Mouse (Mus musculus): Measurements from ENCODE around the gene Zfp418. TPM values are rescaled to one million over a fixed set of nuclear protein-coding genes. Genes with fewer than 3 reads are reported as not detected.

Gene Zfp418
- 1.4 TPM for polyA plus RNA-seq (2014; fragmentation: Illumina TruSeq; extraction: RNeasy Lipid Tissue Mini Kit (QIAGEN cat#74804); ENCODE audit: insufficient read depth, low read depth, low replicate concordance)

DNA sequence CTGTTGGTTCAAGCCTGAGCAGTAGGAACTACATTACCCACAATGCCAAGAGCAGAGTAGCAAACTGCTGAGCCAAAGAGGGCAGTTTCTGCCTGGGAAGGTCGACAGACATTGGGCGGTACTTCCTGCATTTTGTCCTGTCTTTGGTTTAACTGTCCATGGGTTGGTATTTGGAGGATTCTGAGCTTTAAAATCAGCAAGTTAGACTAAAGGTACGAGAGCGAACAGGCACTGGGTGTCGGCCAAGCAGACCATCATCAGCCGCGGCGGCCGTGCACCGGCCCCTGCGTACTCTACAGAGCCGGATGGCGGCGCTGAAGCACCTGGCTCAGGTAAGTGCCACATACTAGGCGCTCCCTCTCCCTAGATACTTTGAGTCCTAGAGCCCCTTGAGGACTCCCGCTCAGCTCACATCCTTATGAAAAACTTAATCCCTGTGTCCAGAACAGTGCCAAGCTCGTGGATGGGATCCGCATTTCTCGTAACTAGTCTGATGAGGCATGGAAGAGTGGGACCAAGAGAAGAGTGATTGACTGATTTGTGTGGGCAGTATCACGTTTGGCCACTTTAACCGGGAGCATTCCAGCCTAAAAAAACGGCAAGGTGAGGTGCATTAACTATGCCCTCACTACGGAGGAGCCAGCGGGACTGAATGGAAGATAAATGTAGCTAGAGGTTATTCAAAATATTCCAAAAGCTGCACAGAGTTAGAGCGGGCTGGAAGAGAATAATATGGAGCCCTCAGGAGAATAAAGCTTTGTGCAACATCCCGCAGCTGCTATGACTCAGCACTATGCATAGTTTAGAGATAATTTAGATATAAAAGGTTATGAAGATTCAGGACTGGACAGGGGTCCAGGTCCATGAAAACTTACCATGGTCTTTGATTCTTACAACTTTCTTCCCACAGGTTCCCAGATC lies at the start of gene Zfp418:
Gene Zfp418 (plus strand): TSS at position 104 of the 921 bp plus-strand sequence.

DNA sequence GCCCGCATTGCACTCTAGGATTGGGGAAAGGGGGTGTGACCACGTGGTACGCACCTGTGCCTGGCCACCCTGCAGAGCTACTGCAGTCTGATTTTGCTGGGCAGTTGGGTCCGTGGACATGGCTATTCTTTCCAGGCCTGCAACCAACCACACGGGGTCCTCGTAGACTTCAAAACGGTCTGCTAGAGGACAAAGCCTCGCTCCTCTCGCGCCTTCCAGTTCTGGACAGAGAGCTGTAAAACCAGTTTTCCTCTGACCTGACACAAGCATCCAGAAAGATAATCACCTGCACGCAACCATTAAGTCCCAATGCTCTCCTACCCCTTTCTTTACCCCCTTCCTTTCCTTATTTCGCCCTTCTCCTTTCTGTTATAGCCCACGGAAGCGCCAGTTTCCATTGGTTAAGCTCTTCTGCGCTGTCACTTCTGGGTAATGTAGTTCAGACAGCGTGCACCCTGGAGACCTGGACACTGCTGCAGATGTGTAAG lies 34.7 kb upstream of the Zfp418 start, which contains the start of gene Zfp773:
Gene Zfp773 (minus strand): TSS at position 377 of the 488 bp plus-strand sequence.

DNA sequence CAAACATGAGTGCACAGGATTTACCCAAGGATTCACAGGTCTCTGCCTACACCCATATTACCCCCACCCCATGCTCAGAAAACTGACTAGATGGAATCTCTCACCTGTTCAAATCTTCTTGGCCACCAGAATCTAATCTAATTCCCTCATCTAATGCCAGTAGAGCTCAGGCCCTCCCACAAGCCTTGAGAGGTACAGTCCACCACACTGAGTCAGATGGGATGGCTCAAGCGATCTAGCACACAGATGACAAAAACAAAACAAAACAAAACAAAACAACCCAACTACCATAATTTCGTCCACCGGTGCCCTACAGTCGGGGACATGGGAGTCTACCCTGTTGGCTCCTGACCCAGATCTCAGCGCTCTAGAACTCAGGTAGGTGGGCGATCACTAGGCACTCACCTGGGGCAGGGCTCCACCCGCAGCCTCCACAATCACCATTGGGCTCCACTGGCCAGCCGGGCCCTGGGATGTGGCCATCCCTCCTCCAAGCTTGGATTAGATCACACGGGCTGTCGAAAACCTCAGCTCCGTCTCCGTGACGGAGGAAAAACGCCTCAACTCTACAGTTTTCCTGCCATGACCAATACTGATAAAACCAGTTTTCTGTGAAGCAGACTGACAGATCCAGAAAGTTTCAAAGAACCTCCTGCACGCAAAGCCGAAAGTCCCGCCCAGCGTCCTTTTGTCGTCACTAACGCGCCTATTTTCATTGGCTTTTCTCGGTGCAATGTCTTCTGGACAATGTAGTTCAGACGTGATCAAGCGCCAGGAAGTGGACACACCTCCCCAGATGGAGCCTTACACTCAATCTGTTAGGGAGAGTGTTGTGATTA lies 38.4 kb downstream of the Zfp418 start, which contains the start of gene Zfp772:
Gene Zfp772 (minus strand): TSS at position 686 of the 839 bp plus-strand sequence.

Other genes starting within 250 kb of the Zfp418 start
- not detected for gene Aurkc, start 176.0 kb upstream of the Zfp418 start, polyA plus RNA-seq (2014; fragmentation: Illumina TruSeq; extraction: RNeasy Lipid Tissue Mini Kit (QIAGEN cat#74804); ENCODE audit: insufficient read depth, low read depth, low replicate concordance)
- gene Zfp954, start 49.8 kb upstream of the Zfp418 start, polyA plus RNA-seq (2014; fragmentation: Illumina TruSeq; extraction: RNeasy Lipid Tissue Mini Kit (QIAGEN cat#74804); ENCODE audit: insufficient read depth, low read depth, low replicate concordance), result 10.7 TPM
- gene Zfp773, start 34.6 kb upstream of the Zfp418 start, polyA plus RNA-seq (2014; fragmentation: Illumina TruSeq; extraction: RNeasy Lipid Tissue Mini Kit (QIAGEN cat#74804); ENCODE audit: insufficient read depth, low read depth, low replicate concordance), result 0.65 TPM
- gene Zfp772, start 38.7 kb downstream of the Zfp418 start, polyA plus RNA-seq (2014; fragmentation: Illumina TruSeq; extraction: RNeasy Lipid Tissue Mini Kit (QIAGEN cat#74804); ENCODE audit: insufficient read depth, low read depth, low replicate concordance), result 3.9 TPM
- gene Vmn2r29, start 76.0 kb downstream of the Zfp418 start, polyA plus RNA-seq (2014; fragmentation: Illumina TruSeq; extraction: RNeasy Lipid Tissue Mini Kit (QIAGEN cat#74804); ENCODE audit: insufficient read depth, low read depth, low replicate concordance), result 0.37 TPM
- 3.3 TPM for gene Gm45844, start 107.0 kb downstream of the Zfp418 start, polyA plus RNA-seq (2014; fragmentation: Illumina TruSeq; extraction: RNeasy Lipid Tissue Mini Kit (QIAGEN cat#74804); ENCODE audit: insufficient read depth, low read depth, low replicate concordance)
- gene Clcn4, start 129.5 kb downstream of the Zfp418 start, polyA plus RNA-seq (2014; fragmentation: Illumina TruSeq; extraction: RNeasy Lipid Tissue Mini Kit (QIAGEN cat#74804); ENCODE audit: insufficient read depth, low read depth, low replicate concordance), result 20.3 TPM
- not detected for gene Vmn2r30, start 166.3 kb downstream of the Zfp418 start, polyA plus RNA-seq (2014; fragmentation: Illumina TruSeq; extraction: RNeasy Lipid Tissue Mini Kit (QIAGEN cat#74804); ENCODE audit: insufficient read depth, low read depth, low replicate concordance)
- gene Gm45783, start 203.2 kb downstream of the Zfp418 start, polyA plus RNA-seq (2014; fragmentation: Illumina TruSeq; extraction: RNeasy Lipid Tissue Mini Kit (QIAGEN cat#74804); ENCODE audit: insufficient read depth, low read depth, low replicate concordance), result not detected
- gene Vmn2r31, start 228.4 kb downstream of the Zfp418 start, polyA plus RNA-seq (2014; fragmentation: Illumina TruSeq; extraction: RNeasy Lipid Tissue Mini Kit (QIAGEN cat#74804); ENCODE audit: insufficient read depth, low read depth, low replicate concordance), result not detected